Mouse (Mus musculus) neutrophil, adult 83 days (primary cell): ENCODE measurements around the gene Slc12a8. TPM values are rescaled to one million over a fixed set of nuclear protein-coding genes. Genes with fewer than 3 reads are reported as not detected.

Source experiments
- total RNA-seq, 2 experiments: library from RNA; stranded (reverse); gene quantifications; one replicate each; pipeline ENCODE4 v1.2.4; 2023

Gene Slc12a8
- total RNA-seq: under 1 TPM in 1 of 2 experiments, not detected in 1; 0.35 TPM

GRCm38 (mm10) chr16:33516807-33517565 is at the start of gene Slc12a8:
TSS of gene Slc12a8 (plus strand) at chr16:33517328.

DNA sequence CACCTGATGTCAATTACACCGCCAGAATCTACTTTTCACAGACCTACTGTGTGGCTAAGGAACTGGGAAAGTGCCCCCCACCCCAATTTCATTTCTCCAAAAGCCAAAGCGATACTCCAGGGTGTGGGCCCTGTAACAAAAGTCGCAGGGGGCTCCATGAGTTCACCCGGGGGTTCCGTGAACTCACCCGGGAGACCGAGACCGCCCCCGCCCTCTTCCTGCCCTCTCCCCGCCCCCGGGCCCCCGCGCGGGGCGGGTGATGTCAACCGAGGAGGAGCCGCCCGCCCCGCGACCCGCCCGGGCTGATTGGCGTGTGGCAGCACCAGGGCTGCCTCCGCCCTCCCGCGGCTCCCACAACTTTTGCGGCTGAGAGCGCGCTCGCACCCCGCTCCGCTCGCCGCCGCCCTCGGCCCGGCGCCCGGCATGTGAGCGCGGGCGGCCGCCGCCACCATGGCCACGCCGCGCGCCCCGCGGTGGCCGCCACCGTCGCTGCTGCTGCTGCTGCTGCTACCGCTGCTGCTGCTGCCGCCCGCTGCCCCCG is 167.1 kb downstream of the Slc12a8 start, which contains the start of gene Heg1:
Heg1 (plus strand) TSS at position 209 of the 541 bp plus-strand sequence.

Other genes with a start within 250 kb of the Slc12a8 start
- 10 to 100 TPM; 39.8 to 41.8 TPM for gene Zfp148, start 136.5 kb upstream of the Slc12a8 start, total RNA-seq
- 10 to 100 TPM; 10.5 to 14.0 TPM for gene Heg1, start 167.0 kb downstream of the Slc12a8 start, total RNA-seq